Mouse (Mus musculus): Measurements from ENCODE around the gene Slc25a23. TPM values are rescaled to one million over a fixed set of nuclear protein-coding genes. Genes with fewer than 3 reads are reported as not detected.
A peak's percentile ranks its signal among the peaks of the same experiment; 100 is the strongest.
"Not testable (repeated sequence)": the region's sequence is repeated elsewhere in the genome, so short reads cannot be mapped to it uniquely, and the experiment has no call there.

Gene Slc25a23
- total and polyA plus RNA-seq, 2 experiments: 54.9 to 212 TPM

DNA sequence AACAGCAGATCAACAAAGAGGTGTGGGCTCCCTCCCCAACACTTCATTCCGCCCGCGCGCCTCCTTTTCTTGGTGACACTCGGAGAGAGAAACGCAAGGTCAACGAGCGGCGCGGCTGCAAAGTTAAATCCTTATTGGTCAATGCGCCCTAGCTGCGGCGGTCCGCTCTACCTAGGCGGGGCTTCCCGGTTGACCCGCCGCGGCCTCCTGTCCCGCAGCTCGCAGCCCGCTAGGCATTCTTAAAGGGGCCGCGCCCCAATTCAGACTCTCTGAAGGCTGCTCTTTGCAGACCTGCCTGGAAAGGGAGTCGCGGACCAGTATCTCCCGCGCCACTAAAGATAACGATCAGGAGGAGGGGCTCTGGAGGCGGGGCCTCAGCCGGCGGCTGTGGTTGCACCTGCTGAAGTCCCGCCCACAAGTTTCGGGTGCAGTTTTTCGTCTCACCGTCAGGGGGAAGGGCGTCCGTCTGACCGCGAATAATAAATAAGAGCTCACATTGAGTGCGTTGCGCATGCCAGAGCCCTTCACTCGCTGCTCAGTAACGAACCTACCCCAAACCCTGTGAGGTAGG, 653 bp upstream of the Slc25a23 start:
- under 1% methylated on average over 44 of the region's 44 CpGs for WGBS
- peak; percentile 95 for DNase-seq (ENCODE audit: extremely low read depth, low read depth, low spot score)
- Histone ChIP-seq H3K79me2 (ENCODE audit: control insufficient read depth, insufficient read depth, low read length) (peaks cover 4% of the 10 kb centered on the region; the same call in 1 of the 2 replicates), H3K4me1 (ENCODE audit: control insufficient read depth, insufficient read depth, low read length) (peaks cover 21% of the 10 kb centered on the region), H3K4me3 (ENCODE audit: insufficient read depth, low read depth, low read length) (peak overlapping the region; percentile 92), H3K27ac (replicated peaks; ENCODE audit: insufficient read depth, low read depth, low read length) (peak overlapping the region; percentile 46), H3K36me3 (ENCODE audit: control insufficient read depth, insufficient read depth, low read length) (no peaks in the 10 kb centered on the region; the same call in 1 of the 2 replicates), H3K9ac (ENCODE audit: low read depth, low read length) (peak overlapping the region; percentile 19; the same call in 1 of the 2 replicates), H3K27me3 (ENCODE audit: control insufficient read depth, insufficient read depth, low read length) (no peaks in the 10 kb centered on the region)
- TF ChIP-seq CTCF (IDR thresholded peaks at IDR 0.05; ENCODE audit: low read depth, low read length) (peak; percentile 83), POLR2A (IDR thresholded peaks at IDR 0.05; ENCODE audit: extremely low read depth, insufficient read depth, low read length) (no peak)

DNA sequence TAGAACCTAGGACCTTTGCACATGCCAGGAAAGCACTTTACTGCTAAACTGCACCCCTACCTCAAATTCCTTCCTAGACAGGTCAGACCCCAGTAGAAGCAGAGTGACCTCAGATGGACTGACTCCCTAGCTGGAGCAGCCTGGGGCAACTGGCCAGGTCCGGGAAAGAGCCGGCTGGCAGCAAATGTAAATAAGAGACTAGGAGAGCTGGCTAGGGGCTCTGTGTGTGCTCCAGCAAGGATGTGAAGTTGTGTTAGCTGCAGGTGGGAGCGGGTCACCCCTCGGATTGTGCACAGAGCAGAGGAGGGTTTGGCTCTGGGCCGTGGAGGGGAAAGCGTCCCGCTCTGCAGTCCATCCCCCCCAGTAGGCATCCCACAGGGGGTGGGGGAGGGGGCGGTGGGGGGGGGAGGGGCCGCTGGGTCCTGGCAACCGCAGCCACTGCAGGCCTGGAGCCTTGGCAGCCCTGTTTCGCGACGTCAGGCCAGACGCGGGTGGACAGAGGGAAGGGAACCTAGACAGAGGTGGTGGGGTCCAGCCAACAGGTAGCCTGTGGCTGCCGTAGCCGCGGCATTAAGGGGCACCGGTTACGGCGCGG, 675 bp downstream of the Slc25a23 start, which contains the start of gene Crb3:
Gene Crb3, plus strand, starts transcription at position 215 of the 595 bp plus-strand sequence.
- H3K27me3 ChIP-seq (ENCODE audit: control insufficient read depth, insufficient read depth, low read length): no peaks in the 10 kb centered on the region
- no peak for TF ChIP-seq CTCF (IDR thresholded peaks at IDR 0.05; ENCODE audit: low read depth, low read length)
- 0 out of 2 replicates have a peak, but pooled peaks have one; percentile 43 for TF ChIP-seq POLR2A (IDR thresholded peaks at IDR 0.05; ENCODE audit: extremely low read depth, insufficient read depth, low read length)
- peaks cover 8% of the 10 kb centered on the region for H3K36me3 ChIP-seq (ENCODE audit: control insufficient read depth, insufficient read depth, low read length)
- DNase-seq (ENCODE audit: extremely low read depth, low read depth, low spot score): peak; percentile 80
- peaks cover 21% of the 10 kb centered on the region for H3K4me1 ChIP-seq (ENCODE audit: control insufficient read depth, insufficient read depth, low read length)
- peak within 1 kb of the TSS; percentile 97 for H3K9ac ChIP-seq (ENCODE audit: low read depth, low read length)
- H3K79me2 ChIP-seq (ENCODE audit: control insufficient read depth, insufficient read depth, low read length): peaks cover 4% of the 10 kb centered on the region; the same call in 1 of the 2 replicates
- H3K27ac ChIP-seq (replicated peaks; ENCODE audit: insufficient read depth, low read depth, low read length): peak within 1 kb of the TSS; percentile 93
- 3% methylated on average over 14 of the region's 22 CpGs for WGBS
- peak within 1 kb of the TSS; percentile 92 for H3K4me3 ChIP-seq (ENCODE audit: insufficient read depth, low read depth, low read length)

DNA sequence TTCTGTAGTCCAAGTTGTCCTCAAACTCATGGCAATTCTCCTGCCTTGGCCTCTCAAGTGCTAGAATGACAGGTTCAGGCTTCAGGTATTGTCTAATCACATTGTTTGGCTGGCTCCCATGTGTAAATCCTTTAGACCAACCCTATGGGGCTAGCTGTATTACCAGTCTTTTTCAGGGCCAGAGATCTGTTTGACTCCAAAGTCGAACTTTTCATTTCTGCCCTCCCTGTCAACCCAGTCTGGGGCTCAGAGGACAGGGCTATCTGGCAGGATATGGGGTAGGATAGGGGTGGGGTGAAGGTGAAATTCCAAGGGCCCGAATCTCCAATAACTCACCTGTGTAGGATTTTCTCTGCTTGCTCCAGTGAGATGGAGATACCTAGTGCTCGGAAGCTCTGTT, 3.4 kb downstream of the Slc25a23 start:
- Histone ChIP-seq H3K4me1 (ENCODE audit: control insufficient read depth, insufficient read depth, low read length) (peaks cover 17% of the 10 kb centered on the region), H3K27ac (replicated peaks; ENCODE audit: insufficient read depth, low read depth, low read length) (peak overlapping the region; percentile 67), H3K27me3 (ENCODE audit: control insufficient read depth, insufficient read depth, low read length) (no peaks in the 10 kb centered on the region), H3K36me3 (ENCODE audit: control insufficient read depth, insufficient read depth, low read length) (peaks cover 26% of the 10 kb centered on the region), H3K9ac (ENCODE audit: low read depth, low read length) (no peak overlapping the region), H3K4me3 (ENCODE audit: insufficient read depth, low read depth, low read length) (no peak overlapping the region), H3K79me2 (ENCODE audit: control insufficient read depth, insufficient read depth, low read length) (no peaks in the 10 kb centered on the region)
- peak; percentile 96 for DNase-seq (ENCODE audit: extremely low read depth, low read depth, low spot score)
- TF ChIP-seq POLR2A (IDR thresholded peaks at IDR 0.05; ENCODE audit: extremely low read depth, insufficient read depth, low read length) (no peak), CTCF (IDR thresholded peaks at IDR 0.05; ENCODE audit: low read depth, low read length) (no peak)
- 14% methylated on average over 3 of the region's 3 CpGs for WGBS

DNA sequence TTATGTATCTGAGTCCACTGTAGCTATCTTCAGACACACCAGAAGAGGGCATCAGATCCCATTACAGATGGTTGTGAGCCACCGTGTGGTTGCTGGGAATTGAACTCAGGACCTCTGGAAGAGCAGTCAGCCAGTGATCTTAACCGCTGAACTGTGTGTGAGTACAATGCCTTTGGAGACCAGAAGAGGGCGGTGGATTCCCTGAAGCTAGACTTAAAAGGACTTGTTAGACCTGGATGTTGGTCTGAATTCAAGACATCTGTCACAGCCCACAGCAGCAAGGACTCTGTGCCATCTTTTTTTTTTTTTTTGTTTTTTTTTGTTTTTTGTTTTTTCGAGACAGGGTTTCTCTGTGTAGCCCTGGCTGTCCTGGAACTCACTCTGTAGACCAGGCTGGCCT, 8.0 kb downstream of the Slc25a23 start:
- not testable (repeated sequence) for H3K27me3 ChIP-seq (ENCODE audit: control insufficient read depth, insufficient read depth, low read length)

DNA sequence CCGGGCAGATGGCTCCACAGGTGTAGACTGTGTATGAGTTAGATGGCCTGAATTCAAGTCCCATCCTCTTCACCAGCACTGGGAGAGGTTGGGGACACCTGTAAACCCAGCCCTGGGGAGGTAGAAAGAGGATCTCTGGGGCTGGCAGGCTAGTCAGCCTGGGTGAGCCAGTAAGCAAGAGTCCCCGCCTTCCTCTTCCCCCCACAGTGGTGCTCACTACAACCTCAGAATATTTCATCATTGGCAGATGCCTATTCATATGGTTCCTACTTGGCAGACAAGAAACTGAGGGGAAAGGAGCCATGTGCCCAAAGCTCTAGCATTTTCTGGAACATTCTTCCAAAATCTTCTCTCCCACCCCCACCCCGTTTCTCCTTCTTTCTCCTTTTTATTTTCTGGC, 10.8 kb downstream of the Slc25a23 start:
- H3K4me1 ChIP-seq (ENCODE audit: control insufficient read depth, insufficient read depth, low read length): no peaks in the 10 kb centered on the region
- 93% methylated on average over 3 of the region's 3 CpGs for WGBS
- no peak overlapping the region for H3K27ac ChIP-seq (replicated peaks; ENCODE audit: insufficient read depth, low read depth, low read length)
- peaks cover 35% of the 10 kb centered on the region for H3K36me3 ChIP-seq (ENCODE audit: control insufficient read depth, insufficient read depth, low read length)
- no peak for TF ChIP-seq POLR2A (IDR thresholded peaks at IDR 0.05; ENCODE audit: extremely low read depth, insufficient read depth, low read length)
- TF ChIP-seq CTCF (IDR thresholded peaks at IDR 0.05; ENCODE audit: low read depth, low read length): no peak
- no peaks in the 10 kb centered on the region for H3K27me3 ChIP-seq (ENCODE audit: control insufficient read depth, insufficient read depth, low read length)
- H3K79me2 ChIP-seq (ENCODE audit: control insufficient read depth, insufficient read depth, low read length): no peaks in the 10 kb centered on the region
- H3K9ac ChIP-seq (ENCODE audit: low read depth, low read length): no peak overlapping the region
- DNase-seq (ENCODE audit: extremely low read depth, low read depth, low spot score): no peak
- H3K4me3 ChIP-seq (ENCODE audit: insufficient read depth, low read depth, low read length): no peak overlapping the region

More for the DNA sequence above, 8.0 kb downstream of the Slc25a23 start:
- DNase-seq (ENCODE audit: extremely low read depth, low read depth, low spot score): peak; percentile 31
- peaks cover 38% of the 10 kb centered on the region for H3K36me3 ChIP-seq (ENCODE audit: control insufficient read depth, insufficient read depth, low read length)
- H3K4me3 ChIP-seq (ENCODE audit: insufficient read depth, low read depth, low read length); H3K79me2 ChIP-seq (ENCODE audit: control insufficient read depth, insufficient read depth, low read length); H3K9ac ChIP-seq (ENCODE audit: low read depth, low read length); H3K4me1 ChIP-seq (ENCODE audit: control insufficient read depth, insufficient read depth, low read length); H3K27ac ChIP-seq (replicated peaks; ENCODE audit: insufficient read depth, low read depth, low read length): not testable (repeated sequence)
- 0 out of 2 replicates have a peak, but pooled peaks have one; percentile 8 for TF ChIP-seq CTCF (IDR thresholded peaks at IDR 0.05; ENCODE audit: low read depth, low read length)
- whole genome bisulfite sequencing: 77% methylated on average over 4 of the region's 4 CpGs

DNA sequence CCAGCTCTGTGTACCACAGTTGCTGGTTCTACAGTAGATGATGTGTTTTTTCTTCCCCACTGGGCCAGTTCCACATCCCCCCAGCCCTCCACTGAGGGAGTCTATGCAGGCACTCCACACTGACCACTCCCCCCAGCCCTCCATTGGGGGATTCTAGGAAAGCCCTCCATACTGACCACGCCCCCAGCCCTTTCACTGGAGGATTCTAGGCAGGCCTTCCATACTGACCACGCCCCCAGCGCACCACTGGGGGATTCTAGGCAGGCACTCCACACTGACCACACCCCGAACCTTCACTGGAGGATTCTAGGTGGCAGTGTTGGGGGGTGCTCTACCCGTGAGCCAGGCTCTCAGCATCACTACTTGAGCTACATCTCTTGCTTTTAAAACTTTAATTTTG, 12.3 kb downstream of the Slc25a23 start:
- H3K27ac ChIP-seq (replicated peaks; ENCODE audit: insufficient read depth, low read depth, low read length): no peak overlapping the region
- no peak for TF ChIP-seq CTCF (IDR thresholded peaks at IDR 0.05; ENCODE audit: low read depth, low read length)
- no peak overlapping the region for H3K9ac ChIP-seq (ENCODE audit: low read depth, low read length)
- DNase-seq (ENCODE audit: extremely low read depth, low read depth, low spot score): no peak
- H3K79me2 ChIP-seq (ENCODE audit: control insufficient read depth, insufficient read depth, low read length): no peaks in the 10 kb centered on the region
- no peak overlapping the region for H3K4me3 ChIP-seq (ENCODE audit: insufficient read depth, low read depth, low read length)
- H3K36me3 ChIP-seq (ENCODE audit: control insufficient read depth, insufficient read depth, low read length): peaks cover 22% of the 10 kb centered on the region
- no peaks in the 10 kb centered on the region for H3K4me1 ChIP-seq (ENCODE audit: control insufficient read depth, insufficient read depth, low read length)
- WGBS: 86% methylated on average over 5 of the region's 5 CpGs
- H3K27me3 ChIP-seq (ENCODE audit: control insufficient read depth, insufficient read depth, low read length): no peaks in the 10 kb centered on the region

All from liver, adult 2 months (tissue).